ENCODE assay signal across 10 mouse cellular contexts in the genomic region with DNA sequence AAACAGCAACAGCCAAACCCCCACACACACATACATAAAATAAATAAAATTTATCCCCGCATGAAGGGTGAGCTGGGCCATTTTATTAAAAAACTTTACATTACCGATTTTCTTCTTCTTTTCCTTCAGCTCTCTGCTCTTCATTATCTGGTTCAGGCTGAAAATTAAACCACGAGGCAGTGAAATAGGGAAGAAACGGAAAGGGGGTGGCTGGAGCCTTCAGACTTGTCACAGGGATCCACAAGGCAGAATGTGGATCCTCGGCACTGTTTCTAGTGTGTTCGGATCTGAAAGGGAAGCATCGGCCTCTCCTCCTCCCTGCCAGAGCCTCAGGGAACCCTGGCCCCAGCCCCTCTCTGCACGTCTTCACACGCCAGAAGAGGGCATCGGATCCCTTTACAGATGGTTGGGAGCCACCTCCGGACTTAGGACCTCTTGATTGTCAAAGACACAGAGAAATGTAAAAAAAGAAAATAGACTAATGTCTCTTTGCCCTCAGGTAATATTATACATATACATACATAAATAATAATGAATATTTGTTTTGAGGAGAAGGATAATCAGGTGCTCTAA. TPM values are rescaled to one million over a fixed set of nuclear protein-coding genes. Genes with fewer than 3 reads are reported as not detected.
A peak's percentile ranks its signal among the peaks of the same experiment; 100 is the strongest.
DNase-seq lines count a peak whose midpoint lies in the region; ATAC-seq and TF ChIP-seq lines count a peak whose summit lies in the region.
"Had no signal": no experiment of that assay in that cellular context is flagged by ENCODE, and none has a peak within 500 bp of the region (broad histone marks: within the 10 kb centered on the region; RNA-seq: fewer than 3 reads in every experiment).

No protein-coding gene starts in this region.

- H3K9me3 ChIP-seq in heart, postnatal 0 days (replicated peaks; ENCODE audit: control insufficient read depth, low read length): no peaks in the 10 kb centered on the region
- no peaks in the 10 kb centered on the region for H3K9me3 ChIP-seq in embryonic facial prominence, embryonic 14.5 days (ENCODE audit: control insufficient read depth, low read length)
- no peaks in the 10 kb centered on the region for H3K9me3 ChIP-seq in stomach, postnatal 0 days (ENCODE audit: control insufficient read depth, low read length)
- H3K9me3 ChIP-seq: kidney, embryonic 15.5 days; limb, embryonic 13.5 days had no signal

- 40% methylated on average over 11 of the region's 11 CpGs for WGBS in heart, postnatal 0 days
- 28% methylated on average over 11 of the region's 11 CpGs for WGBS in embryonic facial prominence, embryonic 14.5 days
- WGBS in stomach, postnatal 0 days: 43% methylated on average over 11 of the region's 11 CpGs

- TF ChIP-seq CTCF in heart, postnatal 0 days (IDR thresholded peaks at IDR 0.05; ENCODE audit: low read depth): peak; percentile 32
- TF ChIP-seq CTCF in stomach, postnatal 0 days (IDR thresholded peaks at IDR 0.05; ENCODE audit: low read depth): peak; percentile 61

- no peak overlapping the region for H3K4me3 ChIP-seq in heart, postnatal 0 days (ENCODE audit: low read depth, low read length)
- H3K4me3 ChIP-seq in embryonic facial prominence, embryonic 14.5 days (ENCODE audit: low read depth, low read length): no peak overlapping the region
- no peak overlapping the region for H3K4me3 ChIP-seq in stomach, postnatal 0 days (ENCODE audit: low read depth, low read length)
- H3K4me3 ChIP-seq: kidney, embryonic 15.5 days; limb, embryonic 13.5 days had no signal

- no peak for DNase-seq in heart, postnatal 0 days (ENCODE audit: low spot score)
- DNase-seq in heart, postnatal 4 days: no peak
- peak; percentile 20 for DNase-seq in retina, embryonic 14.5 days (ENCODE audit: low spot score)
- DNase-seq in retina, postnatal 1 day: no peak
- DNase-seq in embryonic facial prominence, embryonic 14.5 days (ENCODE audit: low spot score): no peak
- no peak for DNase-seq in stomach, postnatal 0 days (ENCODE audit: low spot score)
- no peak for DNase-seq in thymus, postnatal 0 days (ENCODE audit: low spot score)
- no peak for DNase-seq in T-cell, adult 2 months (ENCODE audit: low spot score)

- peaks cover 13% of the 10 kb centered on the region for H3K4me1 ChIP-seq in heart, postnatal 0 days (ENCODE audit: control insufficient read depth, insufficient read depth)
- no peaks in the 10 kb centered on the region for H3K4me1 ChIP-seq in embryonic facial prominence, embryonic 14.5 days (ENCODE audit: control insufficient read depth, insufficient read depth, low read length)
- 0 out of 2 replicates have a peak, but pooled peaks cover 5% of the 10 kb centered on the region for H3K4me1 ChIP-seq in stomach, postnatal 0 days (replicated peaks; ENCODE audit: control insufficient read depth, insufficient read depth)

- TF ChIP-seq EP300 in heart, postnatal 0 days (IDR thresholded peaks at IDR 0.05; ENCODE audit: low read depth): no peak
- no peak for TF ChIP-seq EP300 in stomach, postnatal 0 days (optimal IDR thresholded peaks at IDR 0.05)

- no peak overlapping the region for H3K4me2 ChIP-seq in heart, postnatal 0 days (ENCODE audit: low read depth, low read length)
- no peak overlapping the region for H3K4me2 ChIP-seq in embryonic facial prominence, embryonic 14.5 days (ENCODE audit: low read depth, low read length)
- no peak overlapping the region for H3K4me2 ChIP-seq in stomach, postnatal 0 days (replicated peaks; ENCODE audit: low read depth)
- H3K4me2 ChIP-seq: kidney, embryonic 15.5 days; limb, embryonic 13.5 days had no signal

- H3K27me3 ChIP-seq in heart, postnatal 0 days (ENCODE audit: control insufficient read depth, insufficient read depth, low read length): no peaks in the 10 kb centered on the region
- H3K27me3 ChIP-seq in embryonic facial prominence, embryonic 14.5 days (replicated peaks; ENCODE audit: control insufficient read depth, insufficient read depth, low read length): no peaks in the 10 kb centered on the region
- no peaks in the 10 kb centered on the region for H3K27me3 ChIP-seq in stomach, postnatal 0 days (ENCODE audit: control insufficient read depth, insufficient read depth, low read length)
- H3K27me3 ChIP-seq: kidney, embryonic 15.5 days; limb, embryonic 13.5 days had no signal

- no peak overlapping the region for H3K9ac ChIP-seq in heart, postnatal 0 days (replicated peaks; ENCODE audit: low read depth, low read length)
- no peak overlapping the region for H3K9ac ChIP-seq in embryonic facial prominence, embryonic 14.5 days (ENCODE audit: low read depth, low read length)
- no peak overlapping the region for H3K9ac ChIP-seq in stomach, postnatal 0 days (ENCODE audit: low read length)
- H3K9ac ChIP-seq: kidney, embryonic 15.5 days; limb, embryonic 13.5 days had no signal

- no peak for ATAC-seq in heart, postnatal 0 days (ENCODE audit: insufficient read depth, low read depth)
- 0 out of 2 replicates have a peak, but pooled peaks have one; percentile 23 for ATAC-seq in embryonic facial prominence, embryonic 14.5 days (ENCODE audit: low read depth)
- no peak for ATAC-seq in stomach, postnatal 0 days (ENCODE audit: low FRiP score, low TSS enrichment)

- H3K27ac ChIP-seq in heart, postnatal 0 days (ENCODE audit: low read depth): no peak overlapping the region
- H3K27ac ChIP-seq in embryonic facial prominence, embryonic 14.5 days (replicated peaks; ENCODE audit: low read depth, low read length): no peak overlapping the region
- H3K27ac ChIP-seq in stomach, postnatal 0 days (replicated peaks): no peak overlapping the region
- H3K27ac ChIP-seq: limb, embryonic 13.5 days had no signal

- no peaks in the 10 kb centered on the region for H3K36me3 ChIP-seq in heart, postnatal 0 days (replicated peaks; ENCODE audit: control insufficient read depth, insufficient read depth, low read length)
- H3K36me3 ChIP-seq in embryonic facial prominence, embryonic 14.5 days (ENCODE audit: control insufficient read depth, insufficient read depth, low read length): peaks cover 1% of the 10 kb centered on the region; the same call in 1 of the 2 replicates
- H3K36me3 ChIP-seq in stomach, postnatal 0 days (ENCODE audit: control insufficient read depth, insufficient read depth, low read length): no peaks in the 10 kb centered on the region
- H3K36me3 ChIP-seq: limb, embryonic 13.5 days had no signal

RNA-seq across cellular contexts. Expression of a gene that starts 20.4 kb away (rescaled TPM):
- 349 and 446 TPM in 2 replicates for total RNA-seq in heart, postnatal 0 days (2014; rRNA removed; ENCODE audit: low replicate concordance)
- polyA plus RNA-seq in heart, postnatal 0 days (2015; fragmentation: Nextera tagmentation; extraction: Ambion mirVana): 432 and 435 TPM in 2 replicates
- 100 to 1,000 TPM; 304 to 319 TPM for total RNA-seq in heart, postnatal 4 days (2021)
- polyA plus RNA-seq in embryonic facial prominence, embryonic 14.5 days (2014; fragmentation: Nextera tagmentation; extraction: Ambion mirVana): 238 and 240 TPM in 2 replicates
- 190 and 202 TPM in 2 replicates for polyA plus RNA-seq in stomach, postnatal 0 days (2015; fragmentation: Nextera tagmentation; extraction: Ambion mirVana)
- polyA plus RNA-seq in thymus, postnatal 0 days (2015; fragmentation: Nextera tagmentation; extraction: Ambion mirVana): 175 and 194 TPM in 2 replicates

RNA-seq across cellular contexts. Expression of a gene that starts 25.3 kb away (rescaled TPM):
- 13.6 and 20.7 TPM in 2 replicates for total RNA-seq in heart, postnatal 0 days (2014; rRNA removed; ENCODE audit: low replicate concordance)
- 8.9 and 9.9 TPM in 2 replicates for polyA plus RNA-seq in heart, postnatal 0 days (2015; fragmentation: Nextera tagmentation; extraction: Ambion mirVana)
- 10 to 100 TPM; 42.8 to 48.2 TPM for total RNA-seq in heart, postnatal 4 days (2021)
- 11.5 and 11.6 TPM in 2 replicates for polyA plus RNA-seq in embryonic facial prominence, embryonic 14.5 days (2014; fragmentation: Nextera tagmentation; extraction: Ambion mirVana)
- 10.0 and 10.2 TPM in 2 replicates for polyA plus RNA-seq in stomach, postnatal 0 days (2015; fragmentation: Nextera tagmentation; extraction: Ambion mirVana)
- polyA plus RNA-seq in thymus, postnatal 0 days (2015; fragmentation: Nextera tagmentation; extraction: Ambion mirVana): 11.9 and 14.9 TPM in 2 replicates

RNA-seq across cellular contexts. Expression of a gene that starts 36.2 kb away (rescaled TPM):
- total RNA-seq in heart, postnatal 0 days (2014; rRNA removed; ENCODE audit: low replicate concordance): 0.57 TPM in 1 of 2 replicates, not detected in the other
- polyA plus RNA-seq in heart, postnatal 0 days (2015; fragmentation: Nextera tagmentation; extraction: Ambion mirVana): 0.23 and 0.45 TPM in 2 replicates
- total RNA-seq in heart, postnatal 4 days (2021): 1 to 10 TPM in 1 of 2 experiments, under 1 TPM in 1; 0.57 to 1.1 TPM
- polyA plus RNA-seq in embryonic facial prominence, embryonic 14.5 days (2014; fragmentation: Nextera tagmentation; extraction: Ambion mirVana): 1.1 TPM in 2 replicates
- polyA plus RNA-seq in stomach, postnatal 0 days (2015; fragmentation: Nextera tagmentation; extraction: Ambion mirVana): 0.36 and 0.46 TPM in 2 replicates
- polyA plus RNA-seq in thymus, postnatal 0 days (2015; fragmentation: Nextera tagmentation; extraction: Ambion mirVana): 0.36 and 1.0 TPM in 2 replicates
